Mouse (Mus musculus) stomach, postnatal 0 days (tissue): Measurements from ENCODE around the gene Vav2. TPM values are rescaled to one million over a fixed set of nuclear protein-coding genes. Genes with fewer than 3 reads are reported as not detected.

Experiments
- ATAC-seq: fragments of 200-750 bp; cut with Nextera tagmentation; 2 replicates; pipeline ENCODE4 v1.8.0; 2017; ENCODE audit not compliant: low FRiP score, low TSS enrichment
- DNase-seq: peaks from one replicate; pipeline ENCODE4 v3.0.0-alpha.2; 2016; ENCODE audit warnings: low spot score
- H3K27ac ChIP-seq: fragments of 300-500 bp; sonication (generic); replicated peaks from 2 replicates; pipeline ENCODE4 v1.5.1; 2014; ENCODE audit warnings: mild to moderate bottlenecking, control low read depth
- H3K27me3 ChIP-seq: fragments of 300-500 bp; sonication (generic); 2 replicates; pipeline ENCODE4 v1.6.1; 2014; ENCODE audit warnings: low read length; ENCODE audit not compliant: control insufficient read depth, insufficient read depth
- H3K36me3 ChIP-seq: fragments of 300-500 bp; sonication (generic); 2 replicates; pipeline ENCODE4 v1.6.1; 2014; ENCODE audit warnings: low read length, mixed read lengths; ENCODE audit not compliant: control insufficient read depth, insufficient read depth
- H3K4me1 ChIP-seq: fragments of 300-500 bp; sonication (generic); replicated peaks from 2 replicates; pipeline ENCODE4 v1.6.1; 2014; ENCODE audit warnings: antibody characterized with exemption; ENCODE audit not compliant: control insufficient read depth, insufficient read depth
- H3K4me2 ChIP-seq: fragments of 300-500 bp; sonication (generic); replicated peaks from 2 replicates; pipeline ENCODE4 v1.6.1; 2014; ENCODE audit warnings: low read depth, mild to moderate bottlenecking, control low read depth, moderate library complexity
- H3K4me3 ChIP-seq: fragments of 300-500 bp; sonication (generic); 2 replicates; pipeline ENCODE4 v1.5.1; 2014; ENCODE audit warnings: low read depth, low read length, control low read depth
- H3K9ac ChIP-seq: fragments of 300-500 bp; sonication (generic); 2 replicates; pipeline ENCODE4 v1.6.1; 2014; ENCODE audit warnings: mild to moderate bottlenecking, low read length, control low read depth, mixed read lengths
- H3K9me3 ChIP-seq: fragments of 300-500 bp; sonication (generic); 2 replicates; pipeline ENCODE4 v1.6.1; 2016; ENCODE audit warnings: low read length; ENCODE audit not compliant: control insufficient read depth
- CTCF ChIP-seq: IDR thresholded peaks from 2 replicates; pipeline ENCODE4 v1.5.1; 2016; ENCODE audit warnings: antibody characterized with exemption, low read depth, mild to moderate bottlenecking, moderate library complexity
- EP300 ChIP-seq: optimal IDR thresholded peaks from 2 replicates; pipeline ENCODE3; 2016; ENCODE audit warnings: antibody characterized with exemption
- WGBS: fragments of 180-500 bp; shearing (Covaris S2); extraction: QIAGEN DNeasy Blood & Tissue Kit; methylation state at CpG from one replicate; pipeline ENCODE4 v1.1.7; 2014; 5-methylcytosine and 5-hydroxymethylcytosine counted together
- polyA plus RNA-seq: library from polyadenylated mRNA; unstranded; fragments of >200 nt; fragmentation: Nextera tagmentation; extraction: Ambion mirVana; gene quantifications from 2 replicates; pipeline ENCODE4 v1.2.1, GENCODE M21; 2015

The Vav2 gene
- polyA plus RNA-seq, 1 experiment from 2014 or later: 2.7 TPM

DNA sequence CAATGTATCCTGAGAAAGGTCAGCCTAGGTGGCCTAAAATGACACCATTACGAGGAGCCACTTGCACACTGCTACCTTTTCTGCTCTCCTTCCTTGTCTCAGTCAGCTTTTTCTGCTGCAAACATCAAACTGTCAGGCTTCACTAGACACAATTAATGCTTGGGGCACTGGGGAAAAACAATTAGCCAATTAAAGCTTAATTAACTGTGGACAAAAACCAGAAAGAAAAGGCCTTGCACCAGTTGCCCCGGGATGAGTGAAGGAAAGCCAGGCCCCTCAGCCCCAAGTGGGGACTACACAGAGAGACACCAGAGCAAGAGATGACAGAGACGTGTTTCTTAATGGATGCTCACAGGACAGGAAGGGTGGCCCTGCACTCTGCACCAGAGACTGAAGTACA, 51.7 kb downstream of the Vav2 start:
- H3K36me3 ChIP-seq: no peaks in the 10 kb centered on the region
- H3K27ac ChIP-seq: no peak overlapping the region
- H3K27me3 ChIP-seq: no peaks in the 10 kb centered on the region
- no peak overlapping the region for H3K9ac ChIP-seq
- TF ChIP-seq CTCF (no peak), EP300 (no peak)
- H3K9me3 ChIP-seq: no peaks in the 10 kb centered on the region
- no peaks in the 10 kb centered on the region for H3K4me1 ChIP-seq
- no peak overlapping the region for H3K4me3 ChIP-seq
- DNase-seq (no peak), ATAC-seq (no peak)
- WGBS: 55% methylated on average over 3 of the region's 3 CpGs
- no peak overlapping the region for H3K4me2 ChIP-seq

DNA sequence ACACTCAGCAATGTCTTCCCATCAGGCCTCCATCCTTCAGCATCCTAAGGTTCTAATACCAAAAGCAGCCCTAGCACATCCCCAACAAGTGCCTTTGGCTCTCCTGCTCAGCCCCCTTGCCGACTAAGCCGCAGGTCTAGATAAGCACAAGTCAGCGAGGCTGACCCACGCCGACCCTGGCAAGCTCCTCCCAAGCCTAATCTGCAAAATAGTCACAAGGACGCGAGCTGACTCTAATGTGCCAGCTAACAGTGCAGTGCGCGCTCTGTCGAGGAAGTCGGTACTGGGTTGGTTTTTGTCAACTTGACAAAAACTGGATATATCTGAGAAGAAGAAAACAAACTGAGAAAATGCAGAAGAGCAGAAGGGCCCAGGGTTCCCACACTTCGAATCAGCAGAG, 53.5 kb downstream of the Vav2 start:
- H3K4me1 ChIP-seq: no peaks in the 10 kb centered on the region
- H3K4me3 ChIP-seq: no peak overlapping the region
- no peak for TF ChIP-seq CTCF
- no peak for TF ChIP-seq EP300
- WGBS: 28% methylated on average over 12 of the region's 12 CpGs
- H3K9ac ChIP-seq: no peak overlapping the region
- DNase-seq (peak; percentile 34), ATAC-seq (no peak)
- H3K4me2 ChIP-seq: no peak overlapping the region
- no peaks in the 10 kb centered on the region for H3K27me3 ChIP-seq
- H3K27ac ChIP-seq: no peak overlapping the region
- H3K36me3 ChIP-seq: no peaks in the 10 kb centered on the region
- no peaks in the 10 kb centered on the region for H3K9me3 ChIP-seq

DNA sequence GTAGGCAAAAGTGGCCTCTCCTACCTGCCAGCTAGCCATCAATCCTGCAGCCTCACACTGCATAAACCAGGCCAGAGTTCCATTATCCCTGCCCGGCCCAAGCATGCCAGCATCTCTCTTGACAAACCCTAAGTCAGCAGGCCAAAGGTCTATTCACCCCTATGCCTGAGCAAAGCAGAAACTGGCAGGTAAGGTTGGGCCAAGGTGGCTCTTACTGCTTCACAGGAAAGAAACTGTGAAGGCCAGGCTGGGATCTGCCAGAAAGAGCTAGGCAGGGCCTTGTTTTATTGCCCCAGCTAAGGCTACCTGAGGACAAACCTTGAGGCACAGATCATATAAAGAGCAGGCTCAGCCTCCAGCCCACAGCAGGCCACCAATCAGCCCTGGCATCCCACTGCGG, 55.4 kb downstream of the Vav2 start:
- no peaks in the 10 kb centered on the region for H3K4me1 ChIP-seq
- TF ChIP-seq EP300: no peak
- no peak for TF ChIP-seq CTCF

DNA sequence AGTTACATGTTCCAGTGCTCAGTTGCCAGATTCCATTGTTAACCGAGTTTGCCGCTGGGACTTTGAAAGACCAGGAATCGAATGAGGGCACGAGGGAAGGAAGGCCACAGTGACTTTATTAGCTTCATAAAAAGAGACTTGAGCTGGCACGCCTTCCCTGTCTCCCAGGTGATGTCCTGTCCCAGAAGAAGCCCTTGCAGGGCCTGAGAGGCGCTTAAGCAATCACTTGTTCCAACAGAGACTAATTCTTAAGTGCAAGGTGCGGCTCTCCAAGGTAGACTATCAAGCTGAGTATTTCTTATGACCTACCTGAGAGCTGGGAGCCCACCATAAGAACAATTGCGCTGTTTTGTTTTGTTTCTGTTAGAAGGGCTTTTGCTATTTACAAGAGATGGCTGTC, 57.9 kb downstream of the Vav2 start:
- no peak overlapping the region for H3K9ac ChIP-seq
- DNase-seq: no peak
- 74% methylated on average over 8 of the region's 8 CpGs for WGBS
- TF ChIP-seq EP300 (no peak), CTCF (no peak)
- no peak overlapping the region for H3K27ac ChIP-seq
- no peaks in the 10 kb centered on the region for H3K36me3 ChIP-seq
- no peak for ATAC-seq
- no peaks in the 10 kb centered on the region for H3K9me3 ChIP-seq
- H3K4me2 ChIP-seq: no peak overlapping the region
- H3K4me1 ChIP-seq: no peaks in the 10 kb centered on the region
- no peak overlapping the region for H3K4me3 ChIP-seq
- no peaks in the 10 kb centered on the region for H3K27me3 ChIP-seq

More for the DNA sequence above, 55.4 kb downstream of the Vav2 start:
- no peak for ATAC-seq
- Histone ChIP-seq H3K27me3 (no peaks in the 10 kb centered on the region), H3K9me3 (no peaks in the 10 kb centered on the region), H3K9ac (no peak overlapping the region), H3K27ac (no peak overlapping the region), H3K4me3 (no peak overlapping the region), H3K4me2 (no peak overlapping the region), H3K36me3 (no peaks in the 10 kb centered on the region)
- DNase-seq: no peak
- WGBS: 89% methylated on average over 2 of the region's 2 CpGs

DNA sequence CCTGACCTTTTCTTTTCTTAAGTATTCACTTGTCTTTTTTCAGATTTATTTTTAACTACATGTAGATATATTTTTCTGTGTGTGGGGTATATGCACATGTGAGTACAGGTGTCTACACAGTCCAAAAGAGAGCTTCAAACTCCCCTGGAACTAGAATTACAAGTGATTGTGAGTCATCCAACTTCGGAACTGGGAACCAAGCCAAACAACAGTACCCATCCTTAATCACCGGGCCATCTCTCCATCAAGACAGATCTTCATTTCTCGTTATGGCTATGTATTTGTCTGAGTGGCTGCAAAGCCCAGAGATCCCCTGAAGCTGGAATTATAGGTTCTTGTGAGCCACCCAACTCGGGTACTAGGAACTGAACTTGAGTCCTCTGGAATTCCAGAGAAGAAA, 61.5 kb downstream of the Vav2 start:
- H3K27me3 ChIP-seq: no peaks in the 10 kb centered on the region
- TF ChIP-seq EP300: no peak
- no peak for TF ChIP-seq CTCF
- H3K9me3 ChIP-seq: no peaks in the 10 kb centered on the region
- H3K27ac ChIP-seq: no peak overlapping the region
- no peak overlapping the region for H3K4me2 ChIP-seq
- no peak overlapping the region for H3K9ac ChIP-seq
- WGBS: 53% methylated on average over 4 of the region's 4 CpGs
- DNase-seq (no peak), ATAC-seq (no peak)
- no peaks in the 10 kb centered on the region for H3K4me1 ChIP-seq
- H3K36me3 ChIP-seq: no peaks in the 10 kb centered on the region
- no peak overlapping the region for H3K4me3 ChIP-seq

DNA sequence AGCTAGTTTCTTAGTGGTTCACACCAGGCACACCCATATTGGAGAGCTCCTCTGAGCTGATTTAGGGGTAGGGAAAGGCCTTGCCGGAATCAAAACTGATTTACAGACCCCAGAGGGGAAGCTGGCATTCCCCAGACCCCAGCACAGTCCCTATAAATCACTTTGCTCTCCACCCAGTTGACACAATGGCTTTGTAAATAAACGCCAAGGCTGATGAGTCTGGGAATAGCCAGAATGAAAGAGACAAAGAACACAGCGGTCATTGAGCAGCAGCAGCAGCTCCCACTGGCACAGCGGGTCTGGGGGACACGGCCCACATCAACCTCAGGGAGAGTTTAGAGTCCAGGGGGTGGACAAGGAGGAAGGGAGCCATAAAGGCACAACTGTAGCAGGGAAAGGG, 65.0 kb downstream of the Vav2 start:
- no peak for DNase-seq
- H3K36me3 ChIP-seq: no peaks in the 10 kb centered on the region
- no peaks in the 10 kb centered on the region for H3K9me3 ChIP-seq
- no peak overlapping the region for H3K4me3 ChIP-seq
- no peak overlapping the region for H3K9ac ChIP-seq
- TF ChIP-seq EP300 (no peak), CTCF (no peak)
- no peaks in the 10 kb centered on the region for H3K4me1 ChIP-seq
- H3K27me3 ChIP-seq: no peaks in the 10 kb centered on the region
- 41% methylated on average over 5 of the region's 5 CpGs for WGBS
- no peak overlapping the region for H3K4me2 ChIP-seq
- no peak for ATAC-seq
- no peak overlapping the region for H3K27ac ChIP-seq
